Mouse (Mus musculus) intestine, embryonic 14.5 days (tissue): ENCODE results near the gene Adcy9. TPM values are rescaled to one million over a fixed set of nuclear protein-coding genes. Genes with fewer than 3 reads are reported as not detected.

Experiments
- ATAC-seq: fragments of 200-750 bp; cut with Nextera tagmentation; replicated peaks from 2 replicates; pipeline ENCODE4 v1.8.0; 2017; ENCODE audit warnings: low read depth, moderate number of reproducible peaks, moderate TSS enrichment, moderate library complexity; ENCODE audit not compliant: low FRiP score, low TSS enrichment
- DNase-seq: peaks from one replicate; pipeline ENCODE4 v3.0.0-alpha.2; 2018; ENCODE audit warnings: low spot score
- H3K27ac ChIP-seq: fragments of 300-500 bp; sonication (generic); 2 replicates; pipeline ENCODE4 v1.5.1; 2014; ENCODE audit warnings: low read depth, mild to moderate bottlenecking, control low read depth
- H3K27me3 ChIP-seq: fragments of 300-500 bp; sonication (generic); replicated peaks from 2 replicates; pipeline ENCODE4 v1.6.1; 2014; ENCODE audit warnings: low read length, control low read depth; ENCODE audit not compliant: control insufficient read depth, insufficient read depth
- H3K36me3 ChIP-seq: fragments of 300-500 bp; sonication (generic); 2 replicates; pipeline ENCODE4 v1.6.1; 2014; ENCODE audit warnings: low read length, control low read depth; ENCODE audit not compliant: control insufficient read depth, insufficient read depth
- H3K4me1 ChIP-seq: fragments of 300-500 bp; sonication (generic); replicated peaks from 2 replicates; pipeline ENCODE4 v1.6.1; 2014; ENCODE audit warnings: low read length, control low read depth, mixed read lengths; ENCODE audit not compliant: control insufficient read depth, insufficient read depth
- H3K4me2 ChIP-seq: fragments of 300-500 bp; sonication (generic); 2 replicates; pipeline ENCODE4 v1.6.1; 2014; ENCODE audit warnings: low read length
- H3K4me3 ChIP-seq: fragments of 300-500 bp; sonication (generic); 2 replicates; pipeline ENCODE4 v1.5.1; 2014; ENCODE audit warnings: low read depth, low read length, control low read depth, mixed read lengths
- H3K9ac ChIP-seq: fragments of 300-500 bp; sonication (generic); 2 replicates; pipeline ENCODE4 v1.6.1; 2014; ENCODE audit warnings: mild to moderate bottlenecking, low read length
- H3K9me3 ChIP-seq: fragments of 300-500 bp; sonication (generic); 2 replicates; pipeline ENCODE4 v1.6.1; 2016; ENCODE audit warnings: low read length, control low read depth; ENCODE audit not compliant: control insufficient read depth
- WGBS: fragments of 180-500 bp; shearing (Covaris S2); extraction: QIAGEN DNeasy Blood & Tissue Kit; methylation state at CpG from one replicate; pipeline ENCODE4 v1.1.7; 2014; 5-methylcytosine and 5-hydroxymethylcytosine counted together
- polyA plus RNA-seq: library from polyadenylated mRNA; unstranded; fragments of >200 nt; fragmentation: Nextera tagmentation; extraction: Ambion mirVana; gene quantifications from 2 replicates; pipeline ENCODE4 v1.2.1, GENCODE M21; 2014

Gene Adcy9
- polyA plus RNA-seq, 1 experiment from 2014 or later, result 1.6 TPM

DNA sequence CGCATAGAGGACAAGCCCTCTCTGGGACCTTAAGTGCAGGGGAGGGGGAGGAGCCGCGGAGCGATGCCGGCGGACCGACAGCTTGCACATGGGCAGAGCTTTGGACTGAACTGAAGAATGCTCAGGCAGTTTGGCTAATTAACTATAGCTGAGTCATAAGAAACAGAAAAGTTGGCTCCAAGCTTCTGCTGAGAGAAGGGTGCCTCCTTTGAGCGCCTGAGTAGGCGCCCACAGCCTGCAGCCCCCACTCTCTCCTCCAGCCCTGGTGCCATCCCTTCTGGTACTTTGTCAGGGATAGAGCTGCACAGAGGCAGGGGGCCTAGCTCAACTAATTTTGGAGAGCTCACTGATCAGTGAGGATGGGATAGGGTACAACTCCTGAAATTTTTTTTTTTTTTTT is 27.9 kb upstream of the Adcy9 start:
- ATAC-seq, result no peak

DNA sequence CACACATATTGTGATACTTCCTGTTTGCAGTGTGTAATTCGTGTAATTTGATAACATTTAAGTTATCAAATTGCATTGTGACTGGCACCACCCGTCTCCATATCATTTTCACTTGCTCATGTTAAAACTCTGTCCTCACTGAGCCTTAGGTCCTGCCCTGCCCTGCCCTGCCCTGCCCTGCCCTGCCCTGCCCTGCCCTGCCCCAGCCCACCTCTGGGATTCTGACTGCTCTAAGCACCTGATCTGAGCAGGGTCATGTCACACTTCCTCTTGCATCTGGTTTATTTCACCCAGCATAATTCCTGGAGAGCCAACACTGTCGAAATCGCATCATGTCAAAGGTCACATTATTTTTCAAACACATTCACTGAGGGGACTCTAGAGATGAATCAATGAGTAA is 26.1 kb upstream of the Adcy9 start:
- Histone ChIP-seq H3K27me3 (no peaks in the 10 kb centered on the region), H3K36me3 (no peaks in the 10 kb centered on the region), H3K4me3 (no peak overlapping the region), H3K9me3 (no peaks in the 10 kb centered on the region), H3K27ac (no peak overlapping the region), H3K4me1 (no peaks in the 10 kb centered on the region), H3K9ac (no peak overlapping the region), H3K4me2 (no peak overlapping the region)
- ATAC-seq (no peak), DNase-seq (no peak)
- WGBS, result 32% methylated on average over 4 of the region's 4 CpGs

More for the DNA sequence above, 27.9 kb upstream of the Adcy9 start:
- H3K27me3 ChIP-seq, result no peaks in the 10 kb centered on the region
- no peak overlapping the region for H3K4me2 ChIP-seq
- H3K4me3 ChIP-seq, result no peak overlapping the region
- no peak overlapping the region for H3K9ac ChIP-seq
- H3K9me3 ChIP-seq, result no peaks in the 10 kb centered on the region
- H3K4me1 ChIP-seq, result no peaks in the 10 kb centered on the region
- H3K36me3 ChIP-seq, result no peaks in the 10 kb centered on the region
- H3K27ac ChIP-seq, result no peak overlapping the region
- 55% methylated on average over 9 of the region's 9 CpGs for WGBS
- no peak for DNase-seq

GRCm38 (mm10) chr16:4444378-4444777 is 24.1 kb upstream of the Adcy9 start:
- DNase-seq, result no peak
- Histone ChIP-seq H3K4me1 (no peaks in the 10 kb centered on the region), H3K9me3 (no peaks in the 10 kb centered on the region), H3K27me3 (no peaks in the 10 kb centered on the region), H3K27ac (no peak overlapping the region), H3K4me3 (no peak overlapping the region), H3K9ac (no peak overlapping the region), H3K36me3 (no peaks in the 10 kb centered on the region), H3K4me2 (no peak overlapping the region)
- no peak for ATAC-seq
- WGBS, result 71% methylated on average over 1 of the region's 1 CpGs

GRCm38 (mm10) chr16:4439302-4440066 is 19.2 kb upstream of the Adcy9 start:
- H3K9me3 ChIP-seq, result no peaks in the 10 kb centered on the region
- H3K4me3 ChIP-seq, result no peak overlapping the region
- WGBS, result 54% methylated on average over 10 of the region's 10 CpGs
- H3K9ac ChIP-seq, result no peak overlapping the region
- no peak overlapping the region for H3K27ac ChIP-seq
- no peak overlapping the region for H3K4me2 ChIP-seq
- no peaks in the 10 kb centered on the region for H3K27me3 ChIP-seq
- DNase-seq (no peak), ATAC-seq (peak; percentile 64; the same call in 1 of the 2 replicates)
- H3K4me1 ChIP-seq, result no peaks in the 10 kb centered on the region
- H3K36me3 ChIP-seq, result no peaks in the 10 kb centered on the region

DNA sequence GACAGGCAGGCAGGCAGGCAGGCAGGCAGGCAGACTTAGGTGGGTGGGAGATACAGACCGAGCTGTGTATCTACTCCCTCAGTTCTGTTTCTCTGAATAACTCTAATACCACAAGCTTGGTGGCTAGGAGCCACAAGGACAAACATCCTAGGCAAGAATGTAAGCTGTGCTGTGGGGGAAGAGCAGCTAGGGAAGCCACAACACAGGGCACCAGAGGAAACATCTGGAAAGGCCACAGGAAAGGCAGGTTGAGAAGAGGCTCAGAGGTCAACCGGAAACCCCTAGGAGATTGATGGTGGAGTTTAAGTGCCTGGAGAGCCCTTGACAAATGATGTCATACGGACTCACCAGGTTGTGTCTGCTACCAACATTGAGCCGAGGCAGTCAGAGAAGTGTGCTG is 16.4 kb upstream of the Adcy9 start:
- no peak for ATAC-seq
- no peaks in the 10 kb centered on the region for H3K4me1 ChIP-seq
- 37% methylated on average over 4 of the region's 4 CpGs for WGBS
- no peak for DNase-seq
- no peak overlapping the region for H3K9ac ChIP-seq
- no peak overlapping the region for H3K4me2 ChIP-seq
- no peaks in the 10 kb centered on the region for H3K27me3 ChIP-seq
- H3K27ac ChIP-seq, result no peak overlapping the region
- no peaks in the 10 kb centered on the region for H3K36me3 ChIP-seq
- H3K4me3 ChIP-seq, result no peak overlapping the region
- H3K9me3 ChIP-seq, result no peaks in the 10 kb centered on the region

DNA sequence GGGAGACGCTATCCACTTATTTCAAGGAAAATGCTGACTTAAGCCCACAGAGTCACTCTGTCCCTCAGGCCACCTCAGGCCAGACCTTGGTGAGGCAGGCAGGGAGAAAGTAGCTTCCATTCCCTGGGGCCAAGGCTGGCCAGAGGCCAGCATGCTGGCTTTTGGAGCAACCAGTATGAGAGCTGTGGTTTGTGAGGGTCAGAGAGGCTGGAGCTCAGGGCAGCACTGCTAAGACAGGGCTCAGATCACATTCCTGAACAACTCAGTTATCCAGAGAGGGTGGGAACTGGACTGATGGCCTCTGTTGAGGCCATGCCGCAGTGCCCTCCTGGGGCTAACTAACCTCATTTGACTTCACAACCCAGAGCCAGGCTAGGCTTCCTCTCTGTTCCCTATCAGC is 15.1 kb upstream of the Adcy9 start:
- Histone ChIP-seq H3K4me1 (no peaks in the 10 kb centered on the region), H3K36me3 (no peaks in the 10 kb centered on the region), H3K4me3 (no peak overlapping the region), H3K27ac (no peak overlapping the region), H3K27me3 (no peaks in the 10 kb centered on the region), H3K9me3 (no peaks in the 10 kb centered on the region), H3K4me2 (no peak overlapping the region), H3K9ac (no peak overlapping the region)
- DNase-seq (no peak), ATAC-seq (no peak)
- WGBS, result 95% methylated on average over 2 of the region's 2 CpGs

- DNase-seq (no peak), ATAC-seq (no peak)
- no peaks in the 10 kb centered on the region for H3K27me3 ChIP-seq
- H3K4me3 ChIP-seq, result no peak overlapping the region
- H3K9ac ChIP-seq, result no peak overlapping the region
- H3K4me2 ChIP-seq, result no peak overlapping the region
- H3K9me3 ChIP-seq, result no peaks in the 10 kb centered on the region
- H3K4me1 ChIP-seq, result no peaks in the 10 kb centered on the region
- no peak overlapping the region for H3K27ac ChIP-seq
- H3K36me3 ChIP-seq, result no peaks in the 10 kb centered on the region
- 72% methylated on average over 4 of the region's 4 CpGs for WGBS
Measured at GRCm38 (mm10) chr16:4431841-4432240, 11.5 kb upstream of the Adcy9 start.

DNA sequence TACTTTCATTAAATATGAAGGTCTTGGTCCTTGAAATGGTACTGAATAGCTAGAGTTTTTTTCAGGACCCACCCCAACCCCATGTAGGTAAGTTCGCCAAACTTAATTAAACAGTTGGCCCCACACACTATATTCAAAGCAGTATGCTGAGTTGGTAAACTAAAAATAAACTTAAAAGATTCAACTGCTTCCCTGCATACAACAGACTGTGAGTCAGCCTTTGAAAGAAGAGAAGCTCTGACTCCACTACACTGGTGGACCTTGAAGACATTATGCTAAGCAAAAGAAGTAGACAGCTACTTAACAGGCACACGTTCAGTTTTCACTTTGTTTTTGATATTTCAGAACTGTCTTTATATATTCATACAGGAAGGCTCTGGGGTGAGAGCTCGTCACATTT is 10.7 kb upstream of the Adcy9 start:
- Histone ChIP-seq H3K4me3 (no peak overlapping the region), H3K9ac (no peak overlapping the region), H3K4me1 (no peaks in the 10 kb centered on the region), H3K27me3 (no peaks in the 10 kb centered on the region), H3K9me3 (no peaks in the 10 kb centered on the region), H3K36me3 (no peaks in the 10 kb centered on the region), H3K4me2 (no peak overlapping the region), H3K27ac (no peak overlapping the region)
- ATAC-seq (no peak), DNase-seq (no peak)
- 81% methylated on average over 3 of the region's 3 CpGs for WGBS

GRCm38 (mm10) chr16:4430232-4430631 is 9.9 kb upstream of the Adcy9 start:
- no peaks in the 10 kb centered on the region for H3K36me3 ChIP-seq
- H3K4me3 ChIP-seq, result no peak overlapping the region
- H3K4me2 ChIP-seq, result no peak overlapping the region
- H3K27ac ChIP-seq, result no peak overlapping the region
- H3K9ac ChIP-seq, result no peak overlapping the region
- DNase-seq (no peak), ATAC-seq (no peak)
- H3K27me3 ChIP-seq, result no peaks in the 10 kb centered on the region
- no peaks in the 10 kb centered on the region for H3K4me1 ChIP-seq
- 76% methylated on average over 5 of the region's 5 CpGs for WGBS
- no peaks in the 10 kb centered on the region for H3K9me3 ChIP-seq
